Mouse (Mus musculus): ENCODE results near the gene Col23a1.

Gene Col23a1

GRCm38 (mm10) chr11:51539759-51540282 lies 250.1 kb downstream of the Col23a1 start:
- peak; percentile 92 for DNase-seq (ENCODE audit: low spot score)

- DNase-seq (ENCODE audit: low spot score) = no peak
Observed at GRCm38 (mm10) chr11:51542424-51542823, 252.7 kb downstream of the Col23a1 start.

- DNase-seq (ENCODE audit: low spot score) = no peak
Observed at GRCm38 (mm10) chr11:51543487-51544050, 253.8 kb downstream of the Col23a1 start.

GRCm38 (mm10) chr11:51544413-51544812 lies 254.7 kb downstream of the Col23a1 start:
- DNase-seq (ENCODE audit: low spot score) = no peak

- DNase-seq (ENCODE audit: low spot score) = no peak
Observed at GRCm38 (mm10) chr11:51545811-51546210, 256.1 kb downstream of the Col23a1 start.

- no peak for DNase-seq (ENCODE audit: low spot score)
Observed at GRCm38 (mm10) chr11:51551253-51551652, 261.5 kb downstream of the Col23a1 start.

DNA sequence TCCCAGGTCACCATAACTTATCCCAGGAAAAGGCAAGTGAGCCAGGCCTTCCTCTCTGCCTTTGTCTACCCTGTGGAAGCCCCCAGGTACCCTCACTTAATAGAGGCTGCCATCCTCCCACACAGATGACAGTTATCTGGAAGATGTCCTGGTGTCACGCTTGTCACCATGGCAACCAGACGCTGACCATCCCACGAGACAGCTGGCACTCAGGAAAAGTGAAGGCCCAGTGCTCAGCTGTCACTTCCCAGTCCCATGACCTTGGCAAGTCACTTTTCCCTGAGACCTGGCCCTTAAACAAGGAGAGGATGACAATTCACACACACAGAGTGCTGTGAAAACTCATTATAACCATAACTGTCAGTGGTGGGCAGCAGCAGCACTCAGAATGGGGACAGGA lies 262.4 kb downstream of the Col23a1 start:
- DNase-seq (ENCODE audit: low spot score) = no peak

DNA sequence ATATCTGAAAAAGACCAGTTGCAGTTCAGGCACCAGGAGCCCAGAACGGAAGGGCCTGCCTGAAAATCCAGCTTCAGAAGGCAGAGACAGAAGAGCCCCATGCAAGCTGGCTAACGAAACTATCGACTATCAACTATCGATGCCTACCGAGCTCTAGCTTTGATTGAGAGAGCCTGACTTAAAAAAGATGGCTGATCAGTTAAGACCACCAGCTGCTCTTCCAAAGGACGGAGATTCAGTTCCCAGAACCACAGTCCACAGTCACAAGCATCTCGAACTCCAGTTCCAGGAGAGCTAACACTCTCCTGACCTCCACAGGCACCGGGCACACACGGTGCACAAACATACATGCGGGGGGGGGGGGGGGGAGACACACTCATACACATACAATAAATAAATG lies 264.9 kb downstream of the Col23a1 start:
- no peak for DNase-seq (ENCODE audit: low spot score)

DNA sequence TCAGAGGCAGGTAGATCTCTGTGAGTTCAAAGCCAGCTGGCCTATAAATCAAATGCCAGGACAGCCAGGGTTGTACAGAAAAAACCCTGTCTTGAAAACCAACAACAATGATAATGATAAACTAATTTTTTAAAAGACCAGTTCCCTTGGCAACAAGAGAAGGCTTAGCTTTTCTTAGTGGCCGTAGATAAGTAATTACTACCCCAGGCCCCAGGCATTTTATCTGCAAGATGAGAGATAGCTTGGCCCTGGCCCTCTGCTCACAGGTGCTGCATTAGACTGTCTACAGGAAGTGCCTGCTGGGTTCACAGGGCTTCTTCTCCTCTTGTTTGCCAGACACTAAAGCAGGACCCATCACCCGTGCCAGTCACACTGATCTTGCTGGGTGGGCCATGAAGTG lies 265.3 kb downstream of the Col23a1 start:
- no peak for DNase-seq (ENCODE audit: low spot score)

GRCm38 (mm10) chr11:51563276-51563675 lies 273.6 kb downstream of the Col23a1 start:
- no peak for DNase-seq (ENCODE audit: low spot score)

- DNase-seq (ENCODE audit: low spot score) = no peak
Observed at GRCm38 (mm10) chr11:51565062-51565461, 275.3 kb downstream of the Col23a1 start.

GRCm38 (mm10) chr11:51565951-51566350 lies 276.2 kb downstream of the Col23a1 start:
- DNase-seq (ENCODE audit: low spot score) = no peak

DNA sequence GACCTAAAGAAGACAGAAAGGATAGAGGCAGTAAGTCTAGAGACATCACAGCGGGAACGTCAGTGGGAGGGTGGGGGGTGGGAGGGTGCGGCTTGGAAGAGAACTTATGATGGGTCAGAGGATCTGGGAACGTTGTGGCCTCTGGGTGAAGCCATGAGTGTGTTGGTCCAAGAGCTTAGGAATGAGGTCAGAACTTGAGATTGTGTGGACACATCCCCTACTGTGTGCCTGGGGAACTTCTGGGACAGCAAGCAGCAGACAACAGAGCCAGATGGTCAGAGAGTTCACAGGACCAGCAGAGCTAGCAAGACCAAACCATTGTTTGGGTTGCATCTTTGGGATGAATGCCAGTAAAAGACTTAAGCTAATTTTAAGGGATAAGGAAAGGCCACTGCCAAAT lies 279.1 kb downstream of the Col23a1 start:
- DNase-seq (ENCODE audit: low spot score) = no peak

GRCm38 (mm10) chr11:51576454-51576853 lies 286.7 kb downstream of the Col23a1 start:
- DNase-seq (ENCODE audit: low spot score) = no peak

DNA sequence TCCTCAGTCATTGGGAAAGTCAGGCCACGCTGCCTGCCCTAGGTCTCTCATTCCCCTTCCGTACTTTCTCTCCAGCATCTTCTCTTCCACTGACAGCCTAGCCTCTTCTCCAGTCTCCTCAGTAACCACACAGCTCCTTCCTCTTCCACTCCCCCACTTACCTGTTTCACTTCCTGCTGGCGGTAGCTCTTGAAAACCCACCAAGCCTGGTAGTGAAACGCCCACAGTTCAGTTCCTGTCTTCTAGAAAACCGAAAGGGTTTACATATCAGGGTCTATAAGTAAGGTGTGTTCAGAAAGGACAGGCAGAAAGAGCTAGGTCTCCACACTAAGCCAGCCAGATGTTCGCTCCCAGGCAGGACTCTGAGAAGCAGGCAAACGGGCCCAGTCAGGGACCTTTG lies 287.9 kb downstream of the Col23a1 start:
- peak; percentile 64 for DNase-seq (ENCODE audit: low spot score)

DNA sequence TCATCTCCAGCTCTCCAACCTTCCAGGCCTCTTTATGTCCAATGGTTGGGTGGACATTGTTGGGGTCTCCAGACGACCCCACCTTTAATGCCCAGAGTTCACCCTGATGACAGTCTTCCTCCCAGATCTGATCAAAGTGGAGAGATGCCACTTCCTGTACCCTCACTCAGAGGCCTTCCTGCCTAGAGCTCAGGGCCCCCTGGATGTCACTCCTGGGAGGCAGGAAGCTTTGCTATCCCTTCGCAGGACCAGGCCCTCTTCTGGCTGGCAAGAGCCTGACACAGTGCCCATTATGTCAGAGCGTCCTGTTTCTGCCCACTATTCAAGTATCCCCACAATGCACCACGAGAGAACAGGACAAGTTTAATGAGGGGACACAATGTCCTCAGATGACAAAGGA lies 289.3 kb downstream of the Col23a1 start:
- peak; percentile 23 for DNase-seq (ENCODE audit: low spot score)

GRCm38 (mm10) chr11:51582713-51583112 lies 293.0 kb downstream of the Col23a1 start:
- DNase-seq (ENCODE audit: low spot score) = peak; percentile 44

DNA sequence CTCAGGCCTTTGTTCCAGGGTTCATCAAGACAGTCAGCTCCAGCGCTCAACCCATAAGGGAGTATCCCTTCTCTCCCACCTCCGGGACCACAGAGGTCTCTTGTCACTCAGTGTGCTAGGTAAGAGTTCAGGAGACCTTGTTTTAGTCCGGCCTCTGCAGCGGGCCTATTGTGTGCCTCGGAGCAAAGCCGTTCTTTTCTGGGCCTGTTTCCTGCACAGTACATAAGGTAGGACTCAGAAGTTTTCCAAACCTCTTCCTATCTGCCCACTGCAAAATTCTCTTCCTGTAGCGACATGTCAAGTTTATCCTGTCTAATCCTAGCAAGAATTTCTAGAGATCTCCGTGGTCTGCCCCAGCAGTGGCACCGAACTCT lies 294.3 kb downstream of the Col23a1 start:
- no peak for DNase-seq (ENCODE audit: low spot score)

DNA sequence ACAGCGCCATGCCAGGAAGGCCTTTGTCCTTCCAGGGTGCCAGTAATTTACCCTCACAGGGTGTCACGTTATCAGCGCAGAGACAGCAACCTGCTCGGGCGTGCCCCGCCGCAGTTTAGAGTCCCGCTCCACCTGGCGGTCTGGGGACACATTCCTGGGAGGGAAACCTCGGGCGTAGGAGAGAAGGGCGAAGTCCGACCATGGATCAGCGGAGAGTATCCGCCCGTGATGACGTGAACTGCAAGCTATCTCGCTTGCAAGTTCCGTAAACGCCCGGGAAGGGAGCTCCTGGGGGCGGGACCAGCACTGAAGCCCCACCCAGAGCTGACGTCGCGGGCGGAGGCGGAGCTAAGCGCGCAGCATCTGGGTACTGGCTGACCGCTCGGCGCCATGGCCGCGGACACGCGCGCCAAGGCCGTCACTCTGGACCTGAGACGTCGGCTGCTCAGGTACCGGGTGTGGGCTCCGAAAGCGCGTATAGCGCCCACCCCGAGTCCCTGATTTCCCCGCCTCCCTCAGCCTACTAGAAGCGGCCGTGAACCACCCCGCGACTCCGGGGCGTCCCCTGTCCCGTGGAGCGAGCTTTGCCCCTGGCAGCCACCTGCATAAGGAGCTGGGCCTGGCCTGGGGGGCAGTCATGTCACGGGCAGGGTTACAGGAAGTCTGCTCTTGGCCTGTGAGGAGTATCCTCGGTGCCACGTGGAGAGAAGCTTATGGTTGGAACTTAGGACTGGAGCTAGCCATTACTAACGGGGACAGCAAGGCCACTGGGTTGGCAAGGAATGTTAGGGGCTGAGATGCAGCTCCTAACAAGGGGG lies 294.9 kb downstream of the Col23a1 start, which contains the start of gene Phykpl:
TSS of gene Phykpl (plus strand) at position 327 of the 818 bp plus-strand sequence.
- peak; percentile 88 for DNase-seq (ENCODE audit: low spot score)

DNA sequence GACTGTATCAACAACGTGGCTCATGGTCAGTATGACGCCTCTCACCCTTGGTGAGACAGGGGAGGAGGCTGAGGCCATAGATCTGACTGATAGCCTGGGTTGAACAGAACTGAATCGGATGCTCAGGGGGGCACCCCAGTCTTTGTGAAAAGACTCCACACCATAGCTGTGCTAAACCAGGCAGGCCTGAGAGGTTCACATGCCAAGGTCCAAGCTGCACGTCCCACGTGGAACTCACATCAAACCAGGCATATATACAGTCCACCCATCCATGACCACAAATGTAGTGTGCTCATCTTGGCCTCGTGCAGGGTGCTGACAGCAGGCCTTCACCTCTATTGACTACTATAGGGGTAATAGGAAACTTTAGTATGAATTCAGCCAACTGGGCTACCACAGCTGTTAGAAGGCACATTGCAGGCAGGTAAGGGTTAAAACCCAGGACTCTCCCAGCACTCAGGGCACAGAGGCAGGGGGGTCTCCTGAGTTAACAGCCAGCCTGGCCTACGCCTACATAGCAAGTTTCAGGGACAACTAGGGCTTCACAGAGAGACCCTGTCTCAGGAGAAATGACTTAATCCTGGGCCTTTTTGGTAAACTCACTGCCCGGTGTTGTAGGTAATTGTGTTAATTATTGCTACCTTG lies 296.0 kb downstream of the Col23a1 start:
- no peak for DNase-seq (ENCODE audit: low spot score)

GRCm38 (mm10) chr11:51586411-51586810 lies 296.7 kb downstream of the Col23a1 start:
- no peak for DNase-seq (ENCODE audit: low spot score)

DNA sequence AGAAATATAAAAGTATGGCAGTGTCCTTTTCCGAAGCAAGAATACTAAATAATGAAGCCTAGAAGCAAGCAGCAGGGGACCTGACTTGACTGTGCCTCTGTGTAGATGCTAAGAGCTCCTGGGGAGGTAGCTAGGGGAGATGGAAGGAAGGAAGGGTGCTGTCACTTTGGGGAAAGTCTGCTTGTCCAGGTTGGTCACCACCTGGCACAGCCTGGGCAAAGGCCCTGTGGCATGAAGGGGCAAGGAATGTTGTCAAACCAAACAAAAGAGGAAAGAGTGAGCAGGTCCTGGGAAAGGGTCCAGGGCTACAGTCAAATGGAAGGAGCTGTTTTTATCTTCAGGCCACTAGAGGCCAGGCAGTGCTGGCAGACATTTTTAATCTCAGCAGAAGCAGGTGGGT lies 297.3 kb downstream of the Col23a1 start:
- no peak for DNase-seq (ENCODE audit: low spot score)

GRCm38 (mm10) chr11:51588833-51589232 lies 299.1 kb downstream of the Col23a1 start:
- DNase-seq (ENCODE audit: low spot score) = no peak
